Mouse (Mus musculus): ENCODE data around the gene Bphl. TPM values are rescaled to one million over a fixed set of nuclear protein-coding genes. Genes with fewer than 3 reads are reported as not detected.

Gene Bphl
- polyA plus RNA-seq, 1 experiment from 2014 or later = 62.6 TPM

DNA sequence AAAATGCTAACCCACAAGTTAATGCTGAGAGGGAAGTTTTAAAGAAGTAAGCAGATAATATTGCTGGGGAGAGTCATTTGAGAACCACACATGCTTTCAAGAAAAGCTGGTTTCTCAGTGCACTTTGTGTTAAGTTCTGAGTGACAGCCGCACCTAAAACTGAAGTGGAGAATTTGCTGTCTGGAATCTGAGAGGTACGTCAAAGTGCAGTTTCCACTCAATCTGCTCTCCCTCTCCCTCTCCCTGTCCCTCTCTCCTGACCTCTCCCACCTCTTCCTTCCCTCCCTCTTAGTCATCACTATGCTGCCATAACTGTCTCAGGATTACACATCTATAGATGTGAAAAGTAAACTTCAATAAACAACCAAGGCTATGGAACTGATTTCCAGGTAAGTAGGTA is 15.4 kb upstream of the Bphl start:
- no peak overlapping the region for H3K9ac ChIP-seq (ENCODE audit: low read depth, low read length)
- no peaks in the 10 kb centered on the region for H3K4me1 ChIP-seq (ENCODE audit: control insufficient read depth, low read depth, low read length)
- no peak overlapping the region for H3K4me2 ChIP-seq (ENCODE audit: low read depth, low read length)
- peaks cover 36% of the 10 kb centered on the region for H3K36me3 ChIP-seq (ENCODE audit: control insufficient read depth, insufficient read depth)
- ATAC-seq (ENCODE audit: low read depth) = no peak
- 85% methylated on average over 2 of the region's 2 CpGs for WGBS (ENCODE audit: insufficient replicate concordance)
- no peaks in the 10 kb centered on the region for H3K27me3 ChIP-seq (ENCODE audit: control insufficient read depth, insufficient read depth, low read depth, low read length)
- H3K9me3 ChIP-seq (replicated peaks; ENCODE audit: control insufficient read depth, low read length) = no peaks in the 10 kb centered on the region
- no peak overlapping the region for H3K4me3 ChIP-seq (ENCODE audit: low read depth, low read length)
- no peak overlapping the region for H3K27ac ChIP-seq (ENCODE audit: low read length)

DNA sequence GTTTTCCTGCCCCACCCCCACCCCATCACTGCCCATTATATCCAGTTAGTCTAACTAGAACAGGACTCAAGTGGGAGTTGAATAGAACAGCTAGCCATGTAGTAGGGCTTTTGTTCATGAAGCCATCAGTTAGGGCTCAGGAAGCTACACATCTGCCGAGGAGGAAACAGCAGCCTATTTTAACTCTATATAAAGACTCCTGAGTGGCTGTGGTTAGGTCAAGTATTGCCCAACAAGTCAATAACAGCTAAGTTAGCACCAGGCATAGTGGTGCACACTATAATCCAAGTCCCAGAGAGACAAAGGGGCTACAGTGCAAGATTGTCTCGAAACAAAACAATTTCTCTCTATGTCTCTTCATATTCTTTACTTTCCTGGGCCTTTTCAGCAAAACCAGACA is 5.4 kb upstream of the Bphl start:
- no peaks in the 10 kb centered on the region for H3K9me3 ChIP-seq (replicated peaks; ENCODE audit: control insufficient read depth, low read length)
- peak overlapping the region; percentile 19; the same call in 1 of the 2 replicates for H3K27ac ChIP-seq (ENCODE audit: low read length)
- peaks cover 14% of the 10 kb centered on the region for H3K4me1 ChIP-seq (ENCODE audit: control insufficient read depth, low read depth, low read length)
- H3K4me2 ChIP-seq (ENCODE audit: low read depth, low read length) = no peak overlapping the region
- ATAC-seq (ENCODE audit: low read depth) = peak; percentile 64
- peaks cover 9% of the 10 kb centered on the region for H3K36me3 ChIP-seq (ENCODE audit: control insufficient read depth, insufficient read depth)
- no peaks in the 10 kb centered on the region for H3K27me3 ChIP-seq (ENCODE audit: control insufficient read depth, insufficient read depth, low read depth, low read length)
- H3K4me3 ChIP-seq (ENCODE audit: low read depth, low read length) = no peak overlapping the region
- 34% methylated on average over 2 of the region's 2 CpGs for WGBS (ENCODE audit: insufficient replicate concordance)
- no peak overlapping the region for H3K9ac ChIP-seq (ENCODE audit: low read depth, low read length)

GRCm38 (mm10) chr13:34035424-34035823 is 2.0 kb upstream of the Bphl start:
- H3K36me3 ChIP-seq (ENCODE audit: control insufficient read depth, insufficient read depth) = peaks cover 3% of the 10 kb centered on the region
- H3K27ac ChIP-seq (ENCODE audit: low read length) = no peak overlapping the region
- no peaks in the 10 kb centered on the region for H3K9me3 ChIP-seq (replicated peaks; ENCODE audit: control insufficient read depth, low read length)
- no peak overlapping the region for H3K9ac ChIP-seq (ENCODE audit: low read depth, low read length)
- ATAC-seq (ENCODE audit: low read depth) = no peak
- WGBS (ENCODE audit: insufficient replicate concordance) = 84% methylated on average over 3 of the region's 3 CpGs
- H3K4me2 ChIP-seq (ENCODE audit: low read depth, low read length) = no peak overlapping the region
- H3K4me3 ChIP-seq (ENCODE audit: low read depth, low read length) = no peak overlapping the region
- H3K27me3 ChIP-seq (ENCODE audit: control insufficient read depth, insufficient read depth, low read depth, low read length) = no peaks in the 10 kb centered on the region
- H3K4me1 ChIP-seq (ENCODE audit: control insufficient read depth, low read depth, low read length) = peaks cover 17% of the 10 kb centered on the region

DNA sequence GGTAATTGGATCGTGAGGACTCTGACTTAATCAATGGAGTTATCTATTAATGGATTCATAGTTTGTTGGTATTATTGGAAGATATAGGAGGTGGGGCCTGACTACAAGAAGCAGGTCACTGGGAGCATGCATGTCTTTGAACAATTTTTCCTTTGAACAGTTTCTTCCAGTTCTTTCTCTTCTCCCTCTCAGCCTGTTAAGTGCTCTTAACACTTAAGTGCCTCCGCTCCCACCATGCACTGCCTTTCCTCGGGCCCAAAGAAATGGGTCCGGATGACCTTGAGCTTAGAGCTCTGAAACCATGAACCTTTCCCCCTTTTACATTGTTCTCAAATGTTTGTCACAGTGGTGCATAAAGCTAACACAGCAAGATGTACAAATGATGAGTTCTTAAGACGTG is 671 bp upstream of the Bphl start:
- ATAC-seq (ENCODE audit: low read depth) = no peak
- H3K9me3 ChIP-seq (replicated peaks; ENCODE audit: control insufficient read depth, low read length) = no peaks in the 10 kb centered on the region
- no peak overlapping the region for H3K4me3 ChIP-seq (ENCODE audit: low read depth, low read length)
- no peak overlapping the region for H3K27ac ChIP-seq (ENCODE audit: low read length)
- peaks cover 14% of the 10 kb centered on the region for H3K4me1 ChIP-seq (ENCODE audit: control insufficient read depth, low read depth, low read length)
- 75% methylated on average over 5 of the region's 5 CpGs for WGBS (ENCODE audit: insufficient replicate concordance)
- no peaks in the 10 kb centered on the region for H3K27me3 ChIP-seq (ENCODE audit: control insufficient read depth, insufficient read depth, low read depth, low read length)
- H3K4me2 ChIP-seq (ENCODE audit: low read depth, low read length) = peak overlapping the region; percentile 72
- no peak overlapping the region; the same call in 1 of the 2 replicates for H3K9ac ChIP-seq (ENCODE audit: low read depth, low read length)
- H3K36me3 ChIP-seq (ENCODE audit: control insufficient read depth, insufficient read depth) = peaks cover 3% of the 10 kb centered on the region

GRCm38 (mm10) chr13:34038056-34038432 is 647 bp downstream of the Bphl start:
- Histone ChIP-seq H3K4me1 (ENCODE audit: control insufficient read depth, low read depth, low read length) (peaks cover 7% of the 10 kb centered on the region), H3K27me3 (ENCODE audit: control insufficient read depth, insufficient read depth, low read depth, low read length) (no peaks in the 10 kb centered on the region), H3K4me2 (ENCODE audit: low read depth, low read length) (peak overlapping the region; percentile 72), H3K27ac (ENCODE audit: low read length) (peak overlapping the region; percentile 62; the same call in 1 of the 2 replicates), H3K4me3 (ENCODE audit: low read depth, low read length) (peak overlapping the region; percentile 79), H3K9ac (ENCODE audit: low read depth, low read length) (peak overlapping the region; percentile 87), H3K36me3 (ENCODE audit: control insufficient read depth, insufficient read depth) (no peaks in the 10 kb centered on the region), H3K9me3 (replicated peaks; ENCODE audit: control insufficient read depth, low read length) (no peaks in the 10 kb centered on the region)
- no peak for ATAC-seq (ENCODE audit: low read depth)
- WGBS (ENCODE audit: insufficient replicate concordance) = 38% methylated on average over 5 of the region's 5 CpGs

GRCm38 (mm10) chr13:34038901-34039341 is 1.5 kb downstream of the Bphl start:
- H3K9ac ChIP-seq (ENCODE audit: low read depth, low read length) = no peak overlapping the region
- ATAC-seq (ENCODE audit: low read depth) = peak; percentile 45
- 57% methylated on average over 8 of the region's 8 CpGs for WGBS (ENCODE audit: insufficient replicate concordance)

GRCm38 (mm10) chr13:34040091-34040490 is 2.7 kb downstream of the Bphl start:
- 74% methylated on average over 3 of the region's 3 CpGs for WGBS (ENCODE audit: insufficient replicate concordance)
- no peaks in the 10 kb centered on the region for H3K36me3 ChIP-seq (ENCODE audit: control insufficient read depth, insufficient read depth)
- no peak overlapping the region for H3K4me2 ChIP-seq (ENCODE audit: low read depth, low read length)
- H3K27ac ChIP-seq (ENCODE audit: low read length) = no peak overlapping the region
- no peaks in the 10 kb centered on the region for H3K27me3 ChIP-seq (ENCODE audit: control insufficient read depth, insufficient read depth, low read depth, low read length)
- H3K9ac ChIP-seq (ENCODE audit: low read depth, low read length) = no peak overlapping the region
- no peak overlapping the region for H3K4me3 ChIP-seq (ENCODE audit: low read depth, low read length)
- peaks cover 11% of the 10 kb centered on the region for H3K4me1 ChIP-seq (ENCODE audit: control insufficient read depth, low read depth, low read length)
- no peaks in the 10 kb centered on the region for H3K9me3 ChIP-seq (replicated peaks; ENCODE audit: control insufficient read depth, low read length)
- no peak for ATAC-seq (ENCODE audit: low read depth)

More at GRCm38 (mm10) chr13:34038901-34039341, 1.5 kb downstream of the Bphl start:
- Histone ChIP-seq H3K27me3 (ENCODE audit: control insufficient read depth, insufficient read depth, low read depth, low read length) (no peaks in the 10 kb centered on the region), H3K4me2 (ENCODE audit: low read depth, low read length) (peak overlapping the region; percentile 72), H3K4me1 (ENCODE audit: control insufficient read depth, low read depth, low read length) (peaks cover 10% of the 10 kb centered on the region), H3K4me3 (ENCODE audit: low read depth, low read length) (peak overlapping the region; percentile 31), H3K27ac (ENCODE audit: low read length) (peak overlapping the region; percentile 67), H3K9me3 (replicated peaks; ENCODE audit: control insufficient read depth, low read length) (no peaks in the 10 kb centered on the region), H3K36me3 (ENCODE audit: control insufficient read depth, insufficient read depth) (no peaks in the 10 kb centered on the region)

GRCm38 (mm10) chr13:34043716-34044393 is 6.5 kb downstream of the Bphl start:
- Histone ChIP-seq H3K4me2 (ENCODE audit: low read depth, low read length) (no peak overlapping the region), H3K4me3 (ENCODE audit: low read depth, low read length) (no peak overlapping the region), H3K36me3 (ENCODE audit: control insufficient read depth, insufficient read depth) (no peaks in the 10 kb centered on the region), H3K9ac (ENCODE audit: low read depth, low read length) (no peak overlapping the region), H3K4me1 (ENCODE audit: control insufficient read depth, low read depth, low read length) (peaks cover 5% of the 10 kb centered on the region), H3K9me3 (replicated peaks; ENCODE audit: control insufficient read depth, low read length) (no peaks in the 10 kb centered on the region), H3K27ac (ENCODE audit: low read length) (no peak overlapping the region; the same call in 1 of the 2 replicates), H3K27me3 (ENCODE audit: control insufficient read depth, insufficient read depth, low read depth, low read length) (no peaks in the 10 kb centered on the region)
- 45% methylated on average over 7 of the region's 7 CpGs for WGBS (ENCODE audit: insufficient replicate concordance)
- no peak for ATAC-seq (ENCODE audit: low read depth)

- H3K4me3 ChIP-seq (ENCODE audit: low read depth, low read length) = no peak overlapping the region
- peaks cover 5% of the 10 kb centered on the region for H3K4me1 ChIP-seq (ENCODE audit: control insufficient read depth, low read depth, low read length)
- peaks cover 2% of the 10 kb centered on the region; the same call in 1 of the 2 replicates for H3K36me3 ChIP-seq (ENCODE audit: control insufficient read depth, insufficient read depth)
- H3K9me3 ChIP-seq (replicated peaks; ENCODE audit: control insufficient read depth, low read length) = no peaks in the 10 kb centered on the region
- no peaks in the 10 kb centered on the region for H3K27me3 ChIP-seq (ENCODE audit: control insufficient read depth, insufficient read depth, low read depth, low read length)
- no peak overlapping the region for H3K4me2 ChIP-seq (ENCODE audit: low read depth, low read length)
- ATAC-seq (ENCODE audit: low read depth) = peak; percentile 85
- peak overlapping the region; percentile 64 for H3K27ac ChIP-seq (ENCODE audit: low read length)
- H3K9ac ChIP-seq (ENCODE audit: low read depth, low read length) = no peak overlapping the region
- 47% methylated on average over 5 of the region's 5 CpGs for WGBS (ENCODE audit: insufficient replicate concordance)
Observed at GRCm38 (mm10) chr13:34045511-34046249, 8.3 kb downstream of the Bphl start.

Measured in liver, embryonic 16.5 days (tissue).